Mouse (Mus musculus) WW6 (cell line): ENCODE results near the gene Xdh.

Experiments
- DNase-seq: peaks from one replicate; pipeline ENCODE4 v3.0.0-alpha.2; 2013; ENCODE audit warnings: low read depth, low spot score

The Xdh gene

DNA sequence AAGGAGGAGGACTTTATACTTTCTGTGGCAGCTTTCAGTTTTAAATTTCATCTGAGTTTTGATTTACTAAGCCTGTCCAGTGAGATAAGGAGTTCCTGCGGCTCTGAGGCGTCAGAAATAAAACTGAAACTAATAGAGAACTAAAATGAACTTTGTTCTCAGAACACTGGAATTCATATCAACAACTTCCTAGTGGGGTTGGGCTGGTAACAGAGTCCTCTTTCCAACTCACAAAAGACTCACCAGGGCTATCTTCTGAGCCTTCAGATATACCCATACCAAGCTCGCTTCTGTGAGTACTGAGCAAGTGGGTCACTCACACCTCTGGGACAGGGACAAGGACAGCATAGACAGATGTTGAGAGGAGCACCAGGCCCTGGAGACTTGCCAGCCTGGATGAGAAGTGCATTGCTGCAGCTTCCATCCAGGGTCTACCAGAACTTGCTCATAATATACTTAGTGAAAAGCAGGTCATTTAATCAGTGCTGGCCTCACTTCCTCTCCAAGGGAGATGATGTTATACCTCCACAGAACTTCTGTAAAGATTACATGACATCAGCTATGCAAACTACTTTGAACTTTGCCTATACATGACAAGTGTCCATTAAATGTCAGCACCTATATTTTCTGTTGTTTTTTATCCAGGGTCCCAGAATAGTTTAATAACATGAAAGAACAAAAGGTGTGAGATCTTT lies 7.6 kb downstream of the Xdh start:
- no peak for DNase-seq

GRCm38 (mm10) chr17:73941816-73942215 lies 8.2 kb downstream of the Xdh start:
- DNase-seq, result no peak

DNA sequence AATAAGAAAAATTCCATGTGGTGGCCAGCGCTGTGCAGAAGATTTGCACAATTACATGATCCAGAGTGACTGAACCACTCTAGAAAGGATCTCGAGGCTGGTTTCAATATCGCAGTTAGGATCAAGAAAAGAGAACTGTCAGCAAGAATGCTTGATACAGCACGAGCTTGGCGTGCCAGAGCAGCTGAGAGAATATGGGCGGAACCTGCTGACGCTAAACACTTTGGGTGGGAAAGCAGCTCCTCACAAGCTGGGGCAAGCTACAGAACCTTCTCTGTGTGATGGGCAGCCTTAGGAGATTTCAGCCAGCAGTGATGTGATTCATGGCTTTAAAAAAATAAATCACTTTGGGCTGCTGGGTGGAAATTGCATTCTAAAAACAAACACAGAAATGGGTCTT lies 12.9 kb downstream of the Xdh start:
- no peak for DNase-seq

DNA sequence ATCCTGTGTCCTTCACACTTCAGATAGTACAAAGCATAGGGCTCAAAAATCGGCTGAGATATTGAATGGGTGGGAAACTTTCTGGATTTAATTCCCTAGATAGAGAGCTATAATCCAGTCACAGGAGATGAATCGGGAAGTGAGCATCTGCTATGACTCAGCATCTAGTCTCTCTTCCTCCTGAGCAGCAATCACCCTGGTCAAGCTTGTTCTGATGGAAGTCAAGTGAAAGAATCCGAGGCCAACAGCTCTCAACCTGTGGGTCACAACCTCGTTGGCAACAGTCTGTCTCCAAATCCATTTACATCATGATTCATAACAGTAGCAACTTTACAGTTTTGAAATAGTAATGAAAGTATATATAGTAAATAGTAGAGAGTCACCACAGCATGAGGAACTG lies 14.8 kb downstream of the Xdh start:
- DNase-seq, result no peak

GRCm38 (mm10) chr17:73934281-73934680 lies 15.7 kb downstream of the Xdh start:
- DNase-seq, result no peak

DNA sequence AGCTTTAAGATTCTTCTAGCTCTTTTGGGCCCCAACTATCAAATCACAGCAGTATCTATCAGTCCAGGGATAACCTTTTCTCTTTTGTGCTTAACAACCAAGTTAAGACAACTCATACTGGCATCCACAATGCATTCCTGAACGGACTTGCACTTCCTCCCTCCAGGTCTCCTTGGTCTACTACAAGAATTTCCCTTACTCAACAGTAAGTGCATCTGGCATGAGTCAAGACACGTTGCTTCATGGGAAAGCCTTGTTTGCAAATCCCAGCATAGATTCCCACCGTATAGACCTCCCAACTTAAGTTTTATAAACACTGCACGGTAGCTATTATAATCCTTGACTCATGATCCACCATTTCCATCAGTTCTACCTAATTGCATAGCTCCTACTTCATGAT lies 16.4 kb downstream of the Xdh start:
- no peak for DNase-seq

- no peak for DNase-seq
Measured at GRCm38 (mm10) chr17:73932497-73933059, 17.4 kb downstream of the Xdh start.

DNA sequence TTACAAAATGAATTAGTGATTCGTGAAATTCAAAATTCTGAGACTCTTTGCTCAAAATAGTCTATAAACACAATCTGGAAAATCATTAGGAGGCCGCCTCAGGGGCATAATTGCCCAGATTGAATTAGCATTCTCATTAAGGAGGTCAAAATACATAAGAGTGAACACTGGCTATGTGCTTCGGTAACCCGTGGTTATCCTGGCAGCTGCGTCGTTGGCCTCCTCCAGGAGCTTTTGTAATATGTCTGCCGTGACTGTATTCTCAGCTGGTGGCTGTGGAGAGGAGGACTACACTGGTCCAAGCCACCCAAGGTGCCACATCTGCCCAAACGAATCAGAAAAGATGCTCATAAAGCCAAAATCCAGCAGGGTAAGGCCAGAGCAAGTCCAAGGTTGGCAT lies 30.5 kb downstream of the Xdh start:
- DNase-seq, result no peak

GRCm38 (mm10) chr17:73918944-73919381 lies 31.0 kb downstream of the Xdh start:
- DNase-seq, result no peak

DNA sequence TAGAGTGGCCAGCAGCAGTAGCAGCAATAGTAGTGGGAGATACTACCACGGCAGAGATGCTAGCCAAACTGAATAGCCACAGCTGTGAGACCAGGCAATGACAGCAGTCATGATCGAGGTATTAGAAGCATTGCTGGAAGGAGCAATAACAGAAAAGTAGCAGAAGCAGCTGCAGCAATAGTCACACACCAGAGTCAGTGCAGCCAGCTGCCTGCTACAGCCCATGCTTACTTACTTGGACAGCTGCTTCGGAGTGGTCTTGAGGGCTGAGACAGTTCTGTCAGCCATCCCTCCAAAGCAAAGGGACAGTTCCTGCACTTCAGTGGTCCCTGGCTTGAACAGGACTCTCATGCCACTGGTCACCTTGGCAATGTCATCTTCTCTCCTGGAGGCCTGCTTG lies 31.9 kb downstream of the Xdh start:
- DNase-seq, result no peak

DNA sequence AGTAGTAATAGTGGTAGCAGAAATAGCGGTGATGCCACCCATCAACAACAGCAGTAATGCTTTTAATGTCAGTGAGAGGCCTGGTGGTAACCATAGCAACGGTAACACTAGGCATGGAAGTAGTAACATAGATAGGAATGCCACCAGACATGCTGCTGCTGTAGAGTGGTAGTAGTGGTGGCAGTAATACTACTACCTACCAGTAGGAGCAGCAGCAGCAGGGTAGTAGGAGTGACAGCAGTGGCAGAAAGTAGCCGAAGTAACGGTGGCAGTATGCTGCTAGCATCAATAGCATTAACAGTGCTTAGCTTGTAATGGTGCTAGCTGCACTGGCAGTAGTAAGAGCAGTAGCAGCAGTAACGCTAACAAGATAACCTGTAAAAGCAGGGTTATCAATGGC lies 32.3 kb downstream of the Xdh start:
- no peak for DNase-seq

DNA sequence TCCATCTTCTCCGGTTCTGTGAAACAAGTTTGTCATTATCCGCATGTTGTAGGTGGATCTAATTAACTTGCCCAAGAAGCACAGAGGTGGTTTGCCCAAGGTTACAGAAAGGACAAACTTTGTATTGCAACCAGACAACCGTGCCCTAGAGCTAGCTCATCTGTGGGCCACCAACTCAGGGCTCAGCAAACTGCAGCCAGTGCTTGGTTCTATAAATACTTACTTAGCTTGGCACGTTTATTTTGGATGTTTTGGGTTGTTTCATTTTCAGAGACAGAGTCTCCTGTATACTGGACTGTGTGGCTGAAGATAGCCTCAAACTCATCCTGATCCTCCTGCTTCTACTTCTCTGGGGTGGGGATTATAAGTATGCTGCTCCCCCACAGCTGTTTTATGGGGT lies 35.3 kb downstream of the Xdh start:
- DNase-seq, result no peak

DNA sequence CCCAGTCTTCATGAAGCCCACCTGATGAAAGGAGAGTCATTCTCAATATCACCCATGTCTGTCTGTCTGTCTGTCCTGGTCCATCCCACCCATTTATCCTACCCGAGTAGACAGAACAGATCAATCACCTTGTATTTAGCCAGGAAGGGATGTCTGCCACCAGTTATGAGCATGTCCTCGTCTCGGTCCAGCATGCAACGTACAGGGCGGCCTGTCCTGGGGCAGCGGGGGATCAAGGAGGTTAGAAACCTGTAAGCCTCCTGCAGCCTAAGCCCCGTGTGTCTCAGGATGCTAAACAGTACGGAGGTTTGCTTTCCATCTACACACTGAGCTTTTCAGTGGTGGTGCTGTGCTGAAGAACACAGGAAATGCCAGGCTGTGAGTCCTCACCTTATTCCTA lies 43.9 kb downstream of the Xdh start:
- no peak for DNase-seq

GRCm38 (mm10) chr17:73905043-73905750 lies 44.8 kb downstream of the Xdh start:
- no peak for DNase-seq

GRCm38 (mm10) chr17:73903121-73903520 lies 46.9 kb downstream of the Xdh start:
- DNase-seq, result no peak

GRCm38 (mm10) chr17:73902234-73902636 lies 47.8 kb downstream of the Xdh start:
- no peak for DNase-seq

- DNase-seq, result no peak
Measured at GRCm38 (mm10) chr17:73894399-73894798, 55.6 kb downstream of the Xdh start.

- DNase-seq, result no peak
Measured at GRCm38 (mm10) chr17:73893822-73894221, 56.2 kb downstream of the Xdh start.

- no peak for DNase-seq
Measured at GRCm38 (mm10) chr17:73893207-73893606, 56.8 kb downstream of the Xdh start.

- no peak for DNase-seq
Measured at GRCm38 (mm10) chr17:73891590-73891989, 58.4 kb downstream of the Xdh start.

GRCm38 (mm10) chr17:73886071-73886785 lies 63.8 kb downstream of the Xdh start:
- DNase-seq, result no peak

DNA sequence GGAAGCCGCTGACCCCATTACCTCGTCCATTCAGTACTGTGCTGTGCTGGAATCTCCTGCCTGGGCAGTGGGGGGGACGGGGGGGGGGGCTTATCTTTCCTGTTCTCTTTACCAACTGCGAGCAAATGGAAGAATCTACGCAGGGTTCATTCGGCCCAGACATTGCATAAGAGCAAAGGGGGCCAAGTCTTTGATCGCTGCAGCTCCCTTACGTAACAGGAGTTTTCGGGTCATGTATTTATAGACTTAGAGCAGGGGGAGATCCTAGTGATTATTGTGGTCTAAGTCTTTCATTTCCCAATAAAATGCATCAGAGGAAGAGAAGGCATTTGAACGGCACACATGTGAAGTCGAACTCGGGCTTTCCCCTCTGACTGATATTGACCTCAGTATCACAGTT lies 66.7 kb downstream of the Xdh start:
- DNase-seq, result no peak
